Mouse (Mus musculus): ENCODE measurements at regions not wholly inside any gene's neighbourhood (a gene's known extent, or its start where the extent isn't known, plus 50 kb on each side); places are given as distances from the start of the nearest gene placed in this dataset.

DNA sequence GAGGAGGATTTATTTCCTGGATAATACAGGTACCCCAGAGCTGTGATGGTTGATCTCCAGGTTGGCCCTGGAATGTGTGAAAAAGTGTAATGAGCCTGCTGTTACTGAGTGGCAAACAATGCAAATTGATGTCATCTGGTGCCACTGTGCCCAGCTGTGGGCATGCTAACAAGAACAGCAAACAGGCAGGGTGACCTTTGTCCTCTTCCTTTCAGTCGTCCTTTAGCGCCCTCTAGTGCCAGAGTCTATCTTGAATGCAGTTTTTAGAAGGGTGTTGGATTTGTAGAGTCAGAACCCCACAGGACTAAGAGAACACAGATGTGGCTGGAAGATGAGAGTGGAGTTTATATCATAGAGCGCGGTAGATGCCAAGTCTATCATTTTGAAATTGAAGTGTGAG, 164.3 kb downstream of the Sdhaf3 start:
- Histone ChIP-seq H3K9ac (no peak overlapping the region), H3K4me2 (no peak overlapping the region), H3K36me3 (no peaks in the 10 kb centered on the region), H3K4me1 (no peaks in the 10 kb centered on the region), H3K4me3 (no peak overlapping the region), H3K27ac (replicated peaks) (no peak overlapping the region), H3K27me3 (replicated peaks) (no peaks in the 10 kb centered on the region), H3K9me3 (no peaks in the 10 kb centered on the region)
- 33% methylated on average over 4 of the region's 4 CpGs for WGBS
- no peak for ATAC-seq (ENCODE audit: extremely low read depth, insufficient number of reproducible peaks, low FRiP score, low TSS enrichment)

DNA sequence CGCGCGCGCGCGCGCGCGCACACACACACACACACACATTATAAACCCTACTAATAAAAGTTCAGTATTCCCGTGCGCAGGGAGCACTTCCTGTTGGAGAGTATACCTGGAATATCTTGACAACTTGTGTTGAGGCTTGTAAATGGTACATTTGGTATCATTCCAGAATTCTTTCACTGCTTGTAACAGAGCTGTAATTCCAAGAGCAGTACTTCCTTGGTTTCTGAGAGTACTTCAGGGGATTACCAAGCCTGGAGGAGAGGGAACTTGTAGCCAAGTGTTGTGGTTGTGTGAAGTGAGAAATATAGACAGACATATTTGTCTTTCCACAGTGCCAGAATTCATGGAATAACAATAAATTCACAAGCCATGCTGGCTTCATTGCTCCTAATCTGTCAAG, 177.2 kb downstream of the Sdhaf3 start:
- WGBS: 83% methylated on average over 11 of the region's 11 CpGs
- H3K27ac ChIP-seq (replicated peaks): no peak overlapping the region

DNA sequence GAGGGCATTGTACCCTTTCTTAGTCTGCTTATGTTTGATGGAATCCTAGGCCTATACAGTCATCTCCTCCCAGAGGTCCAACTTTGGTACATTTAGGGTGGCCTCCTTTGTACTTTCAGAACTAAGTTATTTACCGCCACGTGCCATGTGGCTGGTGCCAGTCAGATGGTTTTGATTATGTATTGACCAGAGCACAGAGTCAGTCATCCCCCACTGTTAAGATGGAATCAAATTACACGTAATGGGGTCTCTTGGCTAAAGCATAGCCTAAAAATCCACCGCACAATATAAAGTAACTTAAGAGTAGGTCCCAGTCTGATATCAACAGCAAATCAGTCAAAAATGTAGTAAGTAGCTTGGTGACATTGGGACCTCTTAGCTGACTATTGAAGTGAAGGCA, 178.3 kb downstream of the Sdhaf3 start:
- no peak overlapping the region for H3K4me3 ChIP-seq
- no peak overlapping the region for H3K9ac ChIP-seq
- no peaks in the 10 kb centered on the region for H3K36me3 ChIP-seq
- no peaks in the 10 kb centered on the region for H3K4me1 ChIP-seq
- H3K27me3 ChIP-seq (replicated peaks): no peaks in the 10 kb centered on the region
- WGBS: 86% methylated on average over 4 of the region's 4 CpGs
- no peaks in the 10 kb centered on the region for H3K9me3 ChIP-seq
- H3K27ac ChIP-seq (replicated peaks): no peak overlapping the region
- ATAC-seq (ENCODE audit: extremely low read depth, insufficient number of reproducible peaks, low FRiP score, low TSS enrichment): no peak
- no peak overlapping the region for H3K4me2 ChIP-seq

More for the DNA sequence above, 177.2 kb downstream of the Sdhaf3 start:
- H3K27me3 ChIP-seq (replicated peaks): no peaks in the 10 kb centered on the region
- no peak overlapping the region for H3K9ac ChIP-seq
- ATAC-seq (ENCODE audit: extremely low read depth, insufficient number of reproducible peaks, low FRiP score, low TSS enrichment): no peak
- no peaks in the 10 kb centered on the region for H3K9me3 ChIP-seq
- no peak overlapping the region for H3K4me3 ChIP-seq
- no peak overlapping the region for H3K4me2 ChIP-seq
- H3K4me1 ChIP-seq: no peaks in the 10 kb centered on the region
- no peaks in the 10 kb centered on the region for H3K36me3 ChIP-seq

DNA sequence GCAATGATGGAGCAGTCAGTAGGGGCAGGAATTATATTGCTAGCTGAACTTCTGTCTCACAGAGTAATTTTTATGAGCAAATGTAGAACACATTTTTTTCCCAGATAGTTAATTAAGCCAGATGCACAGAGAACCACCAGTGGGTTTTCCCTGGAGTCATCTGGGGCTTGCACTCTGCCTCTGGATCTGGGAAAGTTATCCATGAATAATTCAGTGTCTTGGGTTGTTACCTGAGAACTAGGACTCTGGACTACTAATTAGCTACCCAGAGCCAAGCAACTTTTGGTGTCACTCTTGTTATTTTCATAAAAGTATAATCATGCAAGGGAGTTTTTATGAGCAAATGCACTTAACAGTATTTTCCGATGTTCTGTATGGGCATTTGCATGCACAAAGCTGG, 179.1 kb downstream of the Sdhaf3 start:
- Histone ChIP-seq H3K9ac (no peak overlapping the region), H3K4me2 (no peak overlapping the region), H3K27me3 (replicated peaks) (no peaks in the 10 kb centered on the region), H3K4me1 (no peaks in the 10 kb centered on the region), H3K4me3 (no peak overlapping the region), H3K27ac (replicated peaks) (no peak overlapping the region), H3K9me3 (no peaks in the 10 kb centered on the region), H3K36me3 (no peaks in the 10 kb centered on the region)
- no peak for ATAC-seq (ENCODE audit: extremely low read depth, insufficient number of reproducible peaks, low FRiP score, low TSS enrichment)
- WGBS: 70% methylated on average over 1 of the region's 1 CpGs

DNA sequence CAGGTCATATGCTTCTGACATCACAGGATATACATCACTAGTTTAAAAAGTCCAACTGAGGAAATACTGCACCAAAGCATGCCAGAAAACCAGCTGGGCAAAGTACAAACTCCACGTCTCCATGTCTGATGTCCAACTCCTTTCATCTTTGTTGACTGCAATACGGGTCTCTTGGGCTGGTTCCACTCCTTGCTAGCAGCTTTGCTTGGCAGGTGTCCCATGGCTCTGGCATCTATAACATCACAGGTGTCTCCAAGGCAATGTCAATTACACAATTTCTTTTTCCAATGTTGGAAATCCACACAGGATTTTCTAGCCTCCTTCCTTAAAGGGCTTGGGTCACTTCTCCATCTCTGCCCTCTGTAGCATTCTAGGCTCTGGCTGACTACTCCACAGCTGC, 225.9 kb downstream of the Sdhaf3 start:
- ATAC-seq (ENCODE audit: extremely low read depth, insufficient number of reproducible peaks, low FRiP score, low TSS enrichment): no peak
- 67% methylated on average over 2 of the region's 2 CpGs for WGBS

DNA sequence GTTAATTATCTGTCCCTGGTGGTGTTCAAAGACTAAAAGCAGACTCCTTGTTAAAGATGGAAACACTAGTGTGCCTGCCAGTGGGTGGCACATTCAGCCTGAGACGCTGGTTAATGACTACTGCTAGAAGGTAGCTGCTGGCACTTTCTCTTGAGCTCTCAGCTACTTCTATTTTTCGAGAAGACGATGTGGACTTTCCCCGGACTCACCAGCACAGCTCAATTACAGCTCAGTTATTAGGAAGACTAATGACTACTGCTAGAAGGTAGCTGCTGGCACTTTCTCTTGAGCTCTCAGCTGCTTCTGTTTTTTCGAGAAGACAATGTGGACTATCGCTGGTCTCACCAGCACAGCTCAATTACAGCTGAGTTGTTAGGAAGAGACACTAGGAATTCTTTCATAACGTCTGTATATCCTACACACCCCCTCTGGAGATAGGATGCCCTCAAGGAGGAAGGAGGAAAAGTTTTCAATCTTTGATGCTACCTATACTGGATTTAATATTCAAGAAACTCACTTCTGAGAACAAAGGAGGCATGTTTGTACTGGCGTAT, 243.3 kb downstream of the Sdhaf3 start:
- Histone ChIP-seq H3K4me1 (no peaks in the 10 kb centered on the region), H3K27ac (replicated peaks) (no peak overlapping the region), H3K4me2 (no peak overlapping the region), H3K9me3 (no peaks in the 10 kb centered on the region), H3K27me3 (replicated peaks) (no peaks in the 10 kb centered on the region), H3K36me3 (no peaks in the 10 kb centered on the region), H3K9ac (no peak overlapping the region), H3K4me3 (no peak overlapping the region)
- 49% methylated on average over 8 of the region's 8 CpGs for WGBS
- ATAC-seq (ENCODE audit: extremely low read depth, insufficient number of reproducible peaks, low FRiP score, low TSS enrichment): no peak

More for the DNA sequence above, 225.9 kb downstream of the Sdhaf3 start:
- Histone ChIP-seq H3K27ac (replicated peaks) (no peak overlapping the region), H3K9ac (no peak overlapping the region), H3K36me3 (no peaks in the 10 kb centered on the region), H3K4me3 (no peak overlapping the region), H3K9me3 (peaks cover 8% of the 10 kb centered on the region), H3K4me1 (no peaks in the 10 kb centered on the region), H3K4me2 (no peak overlapping the region), H3K27me3 (replicated peaks) (no peaks in the 10 kb centered on the region)

DNA sequence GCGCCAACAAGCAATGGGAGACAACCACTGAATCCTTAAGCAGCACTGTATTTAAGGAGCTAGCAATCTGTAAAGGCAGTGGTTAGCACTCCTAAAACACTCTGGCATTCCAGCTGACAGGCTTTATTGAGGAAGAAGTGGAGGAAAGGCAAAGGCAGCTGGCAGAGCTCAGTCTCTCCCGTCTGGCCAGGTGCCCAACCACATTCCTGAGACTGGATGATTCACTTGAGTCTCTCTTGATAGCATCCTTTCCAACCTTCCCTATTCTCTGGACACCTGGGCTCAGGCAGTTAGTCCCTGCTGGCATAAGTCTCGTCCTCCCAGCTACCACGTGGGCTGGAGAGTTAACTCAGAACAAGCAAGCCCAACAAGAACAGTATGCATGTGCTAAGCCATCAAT, 260.1 kb downstream of the Sdhaf3 start:
- no peak overlapping the region for H3K4me3 ChIP-seq
- H3K9me3 ChIP-seq: no peaks in the 10 kb centered on the region
- ATAC-seq (ENCODE audit: extremely low read depth, insufficient number of reproducible peaks, low FRiP score, low TSS enrichment): no peak
- no peak overlapping the region for H3K9ac ChIP-seq
- H3K4me1 ChIP-seq: no peaks in the 10 kb centered on the region
- no peak overlapping the region for H3K4me2 ChIP-seq
- 43% methylated on average over 4 of the region's 4 CpGs for WGBS
- H3K27ac ChIP-seq (replicated peaks): no peak overlapping the region
- H3K27me3 ChIP-seq (replicated peaks): no peaks in the 10 kb centered on the region
- H3K36me3 ChIP-seq: no peaks in the 10 kb centered on the region

DNA sequence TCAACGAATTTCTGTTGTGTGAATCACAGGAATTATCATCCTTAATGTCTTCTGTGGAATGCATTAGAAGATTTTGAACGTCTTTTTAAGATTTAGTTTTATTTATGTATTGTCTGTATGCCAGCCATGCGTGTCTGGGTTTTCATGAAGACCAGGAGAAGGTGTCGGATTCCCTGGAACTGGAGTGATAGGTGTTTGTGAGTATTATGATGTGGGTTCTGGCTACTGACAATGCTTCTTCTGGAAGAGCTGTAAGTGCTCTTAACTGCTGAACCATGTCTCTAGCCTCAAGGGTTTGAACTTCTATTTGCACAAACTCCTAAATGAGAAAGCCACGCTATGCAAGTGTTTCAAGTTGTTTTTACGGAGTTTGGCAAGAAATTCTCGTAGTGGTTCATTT, 296.5 kb downstream of the Sdhaf3 start:
- Histone ChIP-seq H3K9ac (no peak overlapping the region), H3K9me3 (no peaks in the 10 kb centered on the region), H3K4me1 (no peaks in the 10 kb centered on the region), H3K36me3 (no peaks in the 10 kb centered on the region), H3K27me3 (replicated peaks) (no peaks in the 10 kb centered on the region), H3K4me3 (no peak overlapping the region), H3K4me2 (no peak overlapping the region), H3K27ac (replicated peaks) (no peak overlapping the region)
- ATAC-seq (ENCODE audit: extremely low read depth, insufficient number of reproducible peaks, low FRiP score, low TSS enrichment): no peak
- 64% methylated on average over 7 of the region's 7 CpGs for WGBS

DNA sequence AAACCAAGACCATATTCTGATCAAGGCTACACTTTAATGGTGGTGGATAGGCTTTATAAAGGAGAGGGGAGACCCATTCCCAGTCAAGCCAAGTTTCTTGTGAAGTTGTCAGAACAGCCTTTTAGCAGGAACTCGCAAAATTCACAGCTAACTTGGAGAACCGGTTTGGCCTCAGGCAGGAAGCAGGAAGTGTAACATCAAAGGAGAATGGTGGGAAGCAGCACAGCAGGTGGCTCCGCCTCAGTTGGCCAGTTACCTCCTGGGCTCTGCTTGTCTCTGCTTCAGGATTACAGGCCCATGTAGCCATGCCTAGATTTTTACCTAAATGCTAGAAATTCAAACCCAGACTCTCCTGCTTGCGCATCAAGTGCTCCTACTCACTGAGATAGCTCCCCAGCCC, 277.2 kb upstream of the Tac1 start:
- 41% methylated on average over 4 of the region's 4 CpGs for WGBS
- H3K27me3 ChIP-seq (replicated peaks): no peaks in the 10 kb centered on the region
- H3K9ac ChIP-seq: no peak overlapping the region
- H3K36me3 ChIP-seq: no peaks in the 10 kb centered on the region
- no peaks in the 10 kb centered on the region for H3K4me1 ChIP-seq
- no peak overlapping the region for H3K27ac ChIP-seq (replicated peaks)
- H3K4me2 ChIP-seq: no peak overlapping the region
- H3K9me3 ChIP-seq: no peaks in the 10 kb centered on the region
- no peak overlapping the region for H3K4me3 ChIP-seq
- ATAC-seq (ENCODE audit: extremely low read depth, insufficient number of reproducible peaks, low FRiP score, low TSS enrichment): no peak

DNA sequence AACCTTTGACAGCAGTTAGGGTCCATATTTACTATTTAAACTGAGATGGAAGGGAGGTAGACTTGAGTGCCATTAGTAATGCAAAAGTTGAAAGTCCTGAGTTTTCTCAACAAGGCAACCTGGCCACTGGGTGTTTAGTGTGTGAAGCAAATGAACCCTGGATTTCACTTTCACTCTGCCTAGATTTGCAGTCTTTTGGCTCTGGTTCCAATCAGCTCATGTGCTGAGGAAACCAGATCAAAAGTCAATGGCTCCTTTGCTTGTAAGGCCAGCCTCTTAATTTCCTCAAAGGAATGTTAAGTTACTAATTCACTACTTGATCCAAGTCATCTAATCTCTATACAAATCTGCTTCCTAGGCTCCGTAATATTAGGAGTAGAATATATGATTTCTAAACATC, 247.7 kb upstream of the Tac1 start:
- Histone ChIP-seq H3K27me3 (replicated peaks) (no peaks in the 10 kb centered on the region), H3K4me1 (no peaks in the 10 kb centered on the region), H3K9me3 (no peaks in the 10 kb centered on the region), H3K36me3 (no peaks in the 10 kb centered on the region), H3K4me3 (no peak overlapping the region), H3K9ac (no peak overlapping the region), H3K27ac (replicated peaks) (no peak overlapping the region), H3K4me2 (no peak overlapping the region)
- WGBS: 87% methylated on average over 1 of the region's 1 CpGs
- no peak for ATAC-seq (ENCODE audit: extremely low read depth, insufficient number of reproducible peaks, low FRiP score, low TSS enrichment)

DNA sequence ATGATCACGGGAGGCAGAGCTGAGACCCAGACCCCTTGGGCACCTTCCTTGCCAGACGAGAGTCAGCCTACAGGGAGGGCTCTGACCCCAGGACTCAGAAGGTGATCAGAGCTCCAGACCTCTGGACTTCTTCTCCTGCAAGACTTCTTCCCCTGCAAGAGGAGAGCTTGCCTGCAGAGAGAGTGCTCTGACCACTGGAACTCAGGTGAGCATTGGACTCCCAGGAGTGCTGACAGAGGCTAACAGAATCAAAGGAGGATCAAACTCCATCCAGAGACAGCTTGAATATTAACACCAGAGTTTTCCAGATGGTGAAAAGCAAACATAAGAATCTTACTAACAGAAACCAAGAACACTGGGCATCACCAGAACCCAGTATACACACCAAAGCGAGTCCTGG, 241.2 kb upstream of the Tac1 start:
- Histone ChIP-seq H3K4me3 (no peak overlapping the region), H3K27me3 (replicated peaks) (no peaks in the 10 kb centered on the region), H3K27ac (replicated peaks) (no peak overlapping the region), H3K36me3 (no peaks in the 10 kb centered on the region), H3K9me3 (no peaks in the 10 kb centered on the region), H3K9ac (no peak overlapping the region), H3K4me2 (no peak overlapping the region), H3K4me1 (no peaks in the 10 kb centered on the region)
- WGBS: 69% methylated on average over 3 of the region's 3 CpGs
- ATAC-seq (ENCODE audit: extremely low read depth, insufficient number of reproducible peaks, low FRiP score, low TSS enrichment): no peak

DNA sequence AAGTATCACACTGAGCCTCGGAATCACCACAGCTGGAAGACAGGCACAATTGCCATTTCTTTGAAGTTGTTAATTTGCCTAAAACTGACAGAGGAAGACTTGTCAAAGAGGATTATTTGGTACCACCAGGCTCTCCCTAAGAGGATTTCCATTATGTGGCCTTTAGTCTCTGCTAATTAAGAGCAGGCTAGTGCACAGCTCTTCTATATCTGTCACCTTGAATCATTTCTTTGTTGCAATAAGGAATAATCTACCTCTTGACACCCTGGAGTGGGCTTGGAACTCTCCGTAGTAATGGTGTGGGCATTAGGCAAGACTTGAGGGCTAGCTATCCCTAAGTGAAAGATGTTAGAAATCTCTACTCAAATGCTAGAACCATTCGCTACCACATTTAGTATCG, 227.7 kb upstream of the Tac1 start:
- H3K4me2 ChIP-seq: no peak overlapping the region
- H3K9ac ChIP-seq: no peak overlapping the region
- no peak overlapping the region for H3K4me3 ChIP-seq
- WGBS: 47% methylated on average over 4 of the region's 4 CpGs
- H3K27ac ChIP-seq (replicated peaks): no peak overlapping the region
- ATAC-seq (ENCODE audit: extremely low read depth, insufficient number of reproducible peaks, low FRiP score, low TSS enrichment): no peak
- H3K27me3 ChIP-seq (replicated peaks): no peaks in the 10 kb centered on the region
- no peaks in the 10 kb centered on the region for H3K9me3 ChIP-seq
- H3K4me1 ChIP-seq: no peaks in the 10 kb centered on the region
- no peaks in the 10 kb centered on the region for H3K36me3 ChIP-seq
